In the genomic region with DNA sequence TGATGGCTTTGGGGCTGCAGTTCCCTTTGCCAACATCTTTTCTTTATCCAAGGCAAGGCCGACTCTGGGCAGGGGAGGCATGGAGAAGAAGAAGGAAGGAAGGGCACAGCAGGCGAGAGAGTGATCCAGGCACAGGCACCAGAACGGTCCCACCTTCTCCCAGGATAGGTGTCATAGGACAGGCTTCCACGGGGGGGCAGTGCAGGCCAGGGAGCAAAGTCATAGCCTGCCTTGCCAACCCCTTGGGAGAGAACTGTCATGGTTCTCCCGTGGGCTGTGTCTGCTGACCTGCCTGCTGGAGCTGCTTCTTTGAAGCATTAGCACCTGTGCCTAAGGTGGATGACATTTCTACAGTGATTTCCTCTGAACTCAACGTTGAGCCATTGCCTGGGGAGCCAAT, we compare ENCODE assay signal across 8 mouse cellular contexts. TPM values are rescaled to one million over a fixed set of nuclear protein-coding genes. Genes with fewer than 3 reads are reported as not detected.
A peak's percentile ranks its signal among the peaks of the same experiment; 100 is the strongest.
DNase-seq lines count a peak whose midpoint lies in the region; ATAC-seq and TF ChIP-seq lines count a peak whose summit lies in the region.

No protein-coding gene starts in this region.

- no peak overlapping the region for H3K4me3 ChIP-seq in G1E (ENCODE audit: low read depth, low read length)
- no peak overlapping the region for H3K4me3 ChIP-seq in bone marrow macrophage, adult 2 months (ENCODE audit: insufficient read depth, low read length)
- H3K4me3 ChIP-seq in embryonic facial prominence, embryonic 15.5 days (replicated peaks): no peak overlapping the region
- H3K4me3 ChIP-seq in heart, embryonic 10.5 days: no peak overlapping the region
- H3K4me3 ChIP-seq in kidney, embryonic 15.5 days (replicated peaks): no peak overlapping the region
- no peak overlapping the region for H3K4me3 ChIP-seq in liver, embryonic 14.5 days (ENCODE audit: insufficient read depth in 1 of 2, low read depth in 2 of 2, low read length in 2 of 2)

- peaks cover 80% of the 10 kb centered on the region for H3K36me3 ChIP-seq in G1E (replicated peaks)
- peaks cover 26% of the 10 kb centered on the region; the same call in 1 of the 2 replicates for H3K36me3 ChIP-seq in embryonic facial prominence, embryonic 15.5 days
- H3K36me3 ChIP-seq in heart, embryonic 10.5 days: peaks cover 29% of the 10 kb centered on the region
- H3K36me3 ChIP-seq in kidney, embryonic 15.5 days: peaks cover 45% of the 10 kb centered on the region
- no peaks in the 10 kb centered on the region; the same call in none of the 2 replicates for H3K36me3 ChIP-seq in liver, embryonic 14.5 days (replicated peaks; ENCODE audit: control insufficient read depth, insufficient read depth, low read depth)

- no peak for TF ChIP-seq EP300 in liver, embryonic 14.5 days (IDR thresholded peaks at IDR 0.05; ENCODE audit: low read depth)

- 0 out of 2 replicates have a peak, but pooled peaks cover 3% of the 10 kb centered on the region for H3K4me1 ChIP-seq in G1E (ENCODE audit: insufficient read depth, low read depth, low read length)
- H3K4me1 ChIP-seq in bone marrow macrophage, adult 2 months (ENCODE audit: control insufficient read depth, insufficient read depth, low read length): peaks cover 2% of the 10 kb centered on the region
- H3K4me1 ChIP-seq in embryonic facial prominence, embryonic 15.5 days: no peaks in the 10 kb centered on the region
- peaks cover 10% of the 10 kb centered on the region for H3K4me1 ChIP-seq in heart, embryonic 10.5 days
- no peaks in the 10 kb centered on the region for H3K4me1 ChIP-seq in kidney, embryonic 15.5 days
- H3K4me1 ChIP-seq in liver, embryonic 14.5 days (replicated peaks; ENCODE audit: control insufficient read depth in 2 of 2, insufficient read depth in 2 of 2, low read length in 1 of 2): no peaks in the 10 kb centered on the region

- ATAC-seq in G1E (ENCODE audit: extremely low read depth, insufficient number of reproducible peaks, low FRiP score, poor library complexity, severe bottlenecking): no peak; the same call in 1 of the 2 replicates
- peak; percentile 60; the same call in 1 of the 2 replicates for ATAC-seq in embryonic facial prominence, embryonic 15.5 days (ENCODE audit: insufficient number of reproducible peaks, low FRiP score, low TSS enrichment, low read depth)
- ATAC-seq in kidney, embryonic 15.5 days (replicated peaks; ENCODE audit: low FRiP score): peak; percentile 56; the same call in 1 of the 2 replicates
- no peak for ATAC-seq in liver, embryonic 14.5 days (ENCODE audit: insufficient read depth)

- H3K9ac ChIP-seq in embryonic facial prominence, embryonic 15.5 days: no peak overlapping the region
- no peak overlapping the region for H3K9ac ChIP-seq in kidney, embryonic 15.5 days
- no peak overlapping the region for H3K9ac ChIP-seq in liver, embryonic 14.5 days (replicated peaks)

- peak; percentile 11 for DNase-seq in G1E (ENCODE audit: low spot score)
- peak; percentile 83 for DNase-seq in heart, embryonic 10.5 days (ENCODE audit: low spot score)
- DNase-seq in liver, embryonic 14.5 days (ENCODE audit: low read depth in 3 of 3, low spot score in 3 of 3): no peak
- peak; percentile 46 for DNase-seq in retina, postnatal 7 days (ENCODE audit: low read depth, low spot score)
- DNase-seq in urinary bladder, postnatal 36 days (ENCODE audit: low spot score in 2 of 2): peak; percentile 37 to 65

- 0 out of 2 replicates have a peak, but pooled peaks have one; percentile 20 for TF ChIP-seq CTCF in G1E (IDR thresholded peaks at IDR 0.05; ENCODE audit: low read depth, low read length)
- TF ChIP-seq CTCF in bone marrow macrophage, adult 2 months (IDR thresholded peaks at IDR 0.05; ENCODE audit: low read depth, low read length): peak; percentile 28; the same call in 1 of the 2 replicates
- peak; percentile 85 for TF ChIP-seq CTCF in liver, embryonic 14.5 days (IDR thresholded peaks at IDR 0.05; ENCODE audit: low read depth)

- H3K27ac ChIP-seq in bone marrow macrophage, adult 2 months (ENCODE audit: insufficient read depth, low read depth, low read length): no peak overlapping the region
- no peak overlapping the region for H3K27ac ChIP-seq in embryonic facial prominence, embryonic 15.5 days (replicated peaks)
- no peak overlapping the region for H3K27ac ChIP-seq in heart, embryonic 10.5 days
- H3K27ac ChIP-seq in kidney, embryonic 15.5 days: no peak overlapping the region
- no peak overlapping the region for H3K27ac ChIP-seq in liver, embryonic 14.5 days

- no peak overlapping the region for H3K4me2 ChIP-seq in embryonic facial prominence, embryonic 15.5 days (replicated peaks)
- no peak overlapping the region for H3K4me2 ChIP-seq in kidney, embryonic 15.5 days
- no peak overlapping the region for H3K4me2 ChIP-seq in liver, embryonic 14.5 days (ENCODE audit: low read depth)

- H3K9me3 ChIP-seq in G1E (replicated peaks): no peaks in the 10 kb centered on the region
- no peaks in the 10 kb centered on the region for H3K9me3 ChIP-seq in embryonic facial prominence, embryonic 15.5 days (replicated peaks)
- H3K9me3 ChIP-seq in heart, embryonic 10.5 days: no peaks in the 10 kb centered on the region
- no peaks in the 10 kb centered on the region for H3K9me3 ChIP-seq in kidney, embryonic 15.5 days (replicated peaks)
- H3K9me3 ChIP-seq in liver, embryonic 14.5 days (ENCODE audit: control insufficient read depth, low read length): no peaks in the 10 kb centered on the region

- WGBS in embryonic facial prominence, embryonic 15.5 days: 32% methylated on average over 6 of the region's 6 CpGs
- 33% methylated on average over 6 of the region's 6 CpGs for WGBS in heart, embryonic 10.5 days
- WGBS in kidney, embryonic 15.5 days: 35% methylated on average over 6 of the region's 6 CpGs
- WGBS in liver, embryonic 14.5 days (ENCODE audit: insufficient replicate concordance): 39% methylated on average over 6 of the region's 6 CpGs

- no peak for TF ChIP-seq POLR2A in bone marrow macrophage, adult 2 months (IDR thresholded peaks at IDR 0.05; ENCODE audit: borderline replicate concordance, low read depth, low read length)

- no peaks in the 10 kb centered on the region for H3K27me3 ChIP-seq in G1E (ENCODE audit: insufficient read depth, low read length)
- no peaks in the 10 kb centered on the region for H3K27me3 ChIP-seq in embryonic facial prominence, embryonic 15.5 days
- H3K27me3 ChIP-seq in heart, embryonic 10.5 days (ENCODE audit: insufficient read depth, poor library complexity, severe bottlenecking): no peaks in the 10 kb centered on the region
- no peaks in the 10 kb centered on the region for H3K27me3 ChIP-seq in kidney, embryonic 15.5 days
- H3K27me3 ChIP-seq in liver, embryonic 14.5 days (ENCODE audit: control insufficient read depth, insufficient read depth, low read length): no peaks in the 10 kb centered on the region

RNA-seq across cellular contexts. Expression of a gene that starts 27.7 kb away (rescaled TPM):
- total RNA-seq in G1E (2014; fragmentation: Nextera tagmentation) (48.5 and 52.1 TPM in 2 replicates), G1E (2017) (25.7 and 25.8 TPM in 2 replicates)
- 70.1 and 75.2 TPM in 2 replicates for polyA plus RNA-seq in G1E (2012)
- 30.7 and 32.9 TPM in 2 replicates for polyA plus RNA-seq in bone marrow macrophage, adult 2 months (2012; ENCODE audit: insufficient read depth, insufficient read length, missing spikeins)
- polyA plus RNA-seq in embryonic facial prominence, embryonic 15.5 days (2015; fragmentation: Nextera tagmentation; extraction: Ambion mirVana): 17.5 and 18.6 TPM in 2 replicates
- polyA plus RNA-seq in heart, embryonic 10.5 days (2016; fragmentation: Nextera tagmentation; extraction: Ambion mirVana): 25.3 and 31.8 TPM in 2 replicates
- 22.2 and 23.3 TPM in 2 replicates for polyA plus RNA-seq in kidney, embryonic 15.5 days (2015; fragmentation: Nextera tagmentation; extraction: Ambion mirVana)
- polyA plus RNA-seq in liver, embryonic 14.5 days (2012; rRNA removed): 13.4 and 14.8 TPM in 2 replicates
- polyA plus RNA-seq in liver, embryonic 14.5 days (2014; fragmentation: Nextera tagmentation; extraction: Ambion mirVana): 11.2 and 14.6 TPM in 2 replicates

Comparison
In these comparisons a context has a peak if more than half of its experiments do, and no peak if none do; other contexts are left out.
1. ATAC-seq: peak in embryonic facial prominence, embryonic 15.5 days (single experiment) and kidney, embryonic 15.5 days (single experiment); none in G1E (single experiment) and liver, embryonic 14.5 days (single experiment).
2. DNase-seq: peak in G1E (single experiment), heart, embryonic 10.5 days (single experiment), retina, postnatal 7 days (single experiment) and urinary bladder, postnatal 36 days (2 of 2); none in liver, embryonic 14.5 days (0 of 3).
3. CTCF ChIP-seq: peak in every context shown above with its lines; median percentile 85 in liver, embryonic 14.5 days; 28 in bone marrow macrophage, adult 2 months; 20 in G1E.